Mouse (Mus musculus) CH12.LX (cell line): ENCODE measurements at regions not wholly inside any gene's neighbourhood (a gene's known extent, or its start where the extent isn't known, plus 50 kb on each side); places are given as distances from the start of the nearest gene placed in this dataset.
A peak's percentile ranks its signal among the peaks of the same experiment; 100 is the strongest.

Experiments used
- DNase-seq: peaks from one replicate; pipeline ENCODE4 v3.0.0-alpha.2; 2013; ENCODE audit errors: extremely low read depth
- H3K27ac ChIP-seq: 2 replicates; pipeline ENCODE4 v1.5.1; 2012; ENCODE audit warnings: low read depth, mild to moderate bottlenecking, control low read depth, moderate library complexity; ENCODE audit not compliant: insufficient read depth
- H3K27me3 ChIP-seq: replicated peaks from 2 replicates; pipeline ENCODE3; 2012; ENCODE audit warnings: inconsistent platforms
- H3K36me3 ChIP-seq, 2 experiments: replicated peaks in 1 of 2; 2 replicates each; pipeline versions ENCODE3 to v1.6.1; 2012; ENCODE audit warnings: inconsistent platforms in 1 of 2, low read length in 1 of 2, mild to moderate bottlenecking in 1 of 2, mixed read lengths in 1 of 2, moderate library complexity in 1 of 2; ENCODE audit not compliant: control insufficient read depth in 1 of 2, insufficient read depth in 1 of 2
- H3K4me1 ChIP-seq, 2 experiments: 2 replicates each; pipeline ENCODE4 v1.6.1; 2012; ENCODE audit warnings: inconsistent platforms in 1 of 2, moderate library complexity in 1 of 2; ENCODE audit not compliant: insufficient read depth in 2 of 2, control insufficient read depth in 1 of 2
- H3K4me2 ChIP-seq: 2 replicates; pipeline ENCODE4 v1.6.1; 2012; ENCODE audit warnings: low read depth, mild to moderate bottlenecking, control low read depth; ENCODE audit not compliant: poor library complexity, insufficient read depth, severe bottlenecking
- H3K4me3 ChIP-seq, 3 experiments: fragments of 150-350 bp in 1 of 3; sonication (generic) in 1 of 3; replicated peaks in 1 of 3; 2 replicates each; pipeline versions ENCODE3 to v1.5.1; 2011 to 2012; ENCODE audit warnings: low read depth in 2 of 3, low read length in 2 of 3, mild to moderate bottlenecking in 2 of 3, moderate library complexity in 2 of 3, control low read depth in 1 of 3, improper control_type of control experiment in 1 of 3, inconsistent platforms in 1 of 3, mixed read lengths in 1 of 3; ENCODE audit not compliant: poor library complexity in 1 of 3
- H3K79me2 ChIP-seq: replicated peaks from 2 replicates; pipeline ENCODE4 v1.6.1; 2012; ENCODE audit warnings: mild to moderate bottlenecking, moderate library complexity; ENCODE audit not compliant: control insufficient read depth, poor library complexity, insufficient read depth, severe bottlenecking; ENCODE audit errors: extremely low read depth
- H3K9ac ChIP-seq: 2 replicates; pipeline ENCODE4 v1.6.1; 2012; ENCODE audit warnings: low read depth, mild to moderate bottlenecking, control low read depth, moderate library complexity; ENCODE audit not compliant: insufficient read depth
- H3K9me3 ChIP-seq: replicated peaks from 2 replicates; pipeline ENCODE3; 2012; ENCODE audit warnings: low read length, inconsistent platforms, mixed read lengths
- MXI1 ChIP-seq: IDR thresholded peaks from 2 replicates; pipeline ENCODE4 v1.6.1; 2011; ENCODE audit warnings: mild to moderate bottlenecking, low read depth, low read length, improper control_type of control experiment
- RAD21 ChIP-seq: IDR thresholded peaks from 2 replicates; pipeline ENCODE4 v1.6.1; 2011; ENCODE audit warnings: low read depth, mild to moderate bottlenecking, low read length, improper control_type of control experiment, moderate library complexity
- dilution Hi-C: fragments of 300-500 bp; cut with MboI; formaldehyde crosslinking; loops from 2 replicates; pipeline ENCODE4 v1.14.3; 2020; ENCODE audit warnings: low sequenced_read_pairs; ENCODE audit not compliant: extremely low pct_unique_long_range_greater_than_20kb, extremely low pct_ligation_motif_present
- in situ Hi-C: fragments of 300-500 bp; cut with MboI; formaldehyde crosslinking; loops from 3 replicates; pipeline ENCODE4 v1.14.3; 2019; ENCODE audit warnings: low sequenced_read_pairs, low pct_ligation_motif_present, low pct_unique_long_range_greater_than_20kb, mixed read lengths

DNA sequence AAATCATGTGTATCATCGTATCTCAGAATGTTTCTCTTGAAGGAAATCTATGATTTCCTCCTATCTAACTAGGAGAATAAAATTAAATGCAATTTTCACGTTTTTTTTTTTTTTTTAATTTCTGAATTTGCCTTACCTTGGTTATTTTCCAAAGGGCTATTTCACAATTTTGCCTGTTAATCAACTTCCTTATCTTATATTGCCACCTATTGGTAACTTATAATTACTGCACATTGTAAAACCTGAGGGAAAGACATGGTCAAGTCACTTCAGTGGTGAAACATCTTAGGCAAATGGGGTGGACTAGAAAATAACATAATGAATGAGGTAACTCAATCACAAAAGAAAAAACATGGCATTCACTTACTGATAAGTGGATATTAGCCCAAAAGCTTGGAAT lies 232.0 kb downstream of the Nap1l3 start:
- H3K9me3 ChIP-seq = no peaks in the 10 kb centered on the region
- H3K36me3 ChIP-seq = no peaks in the 10 kb centered on the region
- no peak overlapping the region for H3K4me2 ChIP-seq
- no peak overlapping the region for H3K9ac ChIP-seq
- in situ Hi-C loops = no loop called here
- H3K4me3 ChIP-seq = no peak overlapping the region
- TF ChIP-seq MXI1 (no peak), RAD21 (peak; percentile 1)
- DNase-seq = no peak
- dilution Hi-C loops = no loop called here
- H3K4me1 ChIP-seq = no peaks in the 10 kb centered on the region
- no peaks in the 10 kb centered on the region for H3K79me2 ChIP-seq
- H3K27ac ChIP-seq = no peak overlapping the region
- no peaks in the 10 kb centered on the region for H3K27me3 ChIP-seq
